Mouse (Mus musculus): ENCODE measurements around the gene Rnf187.

Gene Rnf187

DNA sequence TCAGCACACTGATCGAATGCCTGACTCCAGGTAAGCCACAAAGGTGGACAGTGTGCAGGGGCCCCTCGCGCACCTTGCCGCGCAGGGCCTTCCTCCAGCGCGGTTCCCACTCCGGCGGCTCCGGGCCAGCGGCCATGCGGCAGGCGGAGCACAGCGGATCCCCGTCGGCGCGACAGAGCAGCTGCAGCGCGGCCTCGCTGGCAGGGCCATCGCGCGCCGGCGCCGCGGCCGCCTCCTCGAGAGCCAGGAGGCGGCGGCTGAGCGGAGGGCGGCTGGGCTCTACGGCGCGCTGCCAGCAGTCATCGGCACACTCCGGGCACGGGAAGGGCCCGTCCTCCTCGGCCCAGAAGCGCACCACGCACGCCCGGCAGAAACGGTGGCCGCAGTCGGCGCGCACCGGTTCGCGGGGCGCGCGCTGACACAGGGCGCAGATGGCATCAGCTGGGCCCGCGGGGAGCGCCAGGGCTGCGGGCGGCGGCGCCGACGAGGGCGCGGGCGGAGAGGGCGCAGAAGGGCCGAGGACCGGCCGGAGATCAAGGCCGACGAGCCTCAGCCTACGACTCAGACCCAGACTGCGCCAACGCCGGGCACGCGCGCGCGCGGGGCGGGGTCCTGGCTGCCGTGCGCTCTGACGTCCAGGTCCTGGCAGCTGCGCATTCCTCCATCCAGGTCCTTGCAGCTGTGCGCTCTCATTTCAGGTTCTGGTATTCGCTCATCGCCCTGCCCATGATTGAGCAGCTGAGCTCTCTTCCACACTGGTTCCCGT lies at the start of gene Rnf187:
Rnf187 (minus strand) TSS at position 595 of the 766 bp plus-strand sequence.
- DNase-seq (ENCODE audit: low spot score), result peak; percentile 93

DNA sequence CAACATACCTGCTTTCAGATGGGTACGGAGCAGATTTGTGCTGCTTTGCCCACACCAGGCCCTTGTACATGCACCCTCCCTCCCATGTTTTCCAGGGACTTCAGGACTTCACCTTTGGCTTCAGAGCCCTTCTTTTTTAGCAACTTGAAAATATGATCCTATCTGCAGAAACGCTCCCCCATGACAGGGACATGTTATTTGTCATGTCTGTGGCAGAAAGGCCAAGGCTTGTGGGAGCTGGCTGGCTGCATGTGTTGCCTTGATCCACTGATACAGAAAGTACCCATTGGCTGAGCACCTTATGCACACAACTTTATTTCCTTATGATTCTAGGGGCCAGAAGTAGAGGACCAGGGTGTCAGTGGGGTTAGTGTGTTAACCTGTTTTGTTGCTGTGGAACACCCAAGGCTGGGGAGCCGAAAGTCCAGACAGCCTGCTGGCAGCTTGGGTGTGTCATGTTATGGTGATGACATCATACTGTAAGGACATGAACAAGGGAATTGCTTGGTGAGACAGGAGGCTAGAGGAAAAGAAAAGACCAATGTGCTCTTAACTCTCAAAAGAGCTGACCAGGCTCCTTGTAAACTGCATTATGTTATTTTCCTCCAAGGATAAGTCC lies 46.7 kb upstream of the Rnf187 start:
- DNase-seq (ENCODE audit: low spot score), result no peak

DNA sequence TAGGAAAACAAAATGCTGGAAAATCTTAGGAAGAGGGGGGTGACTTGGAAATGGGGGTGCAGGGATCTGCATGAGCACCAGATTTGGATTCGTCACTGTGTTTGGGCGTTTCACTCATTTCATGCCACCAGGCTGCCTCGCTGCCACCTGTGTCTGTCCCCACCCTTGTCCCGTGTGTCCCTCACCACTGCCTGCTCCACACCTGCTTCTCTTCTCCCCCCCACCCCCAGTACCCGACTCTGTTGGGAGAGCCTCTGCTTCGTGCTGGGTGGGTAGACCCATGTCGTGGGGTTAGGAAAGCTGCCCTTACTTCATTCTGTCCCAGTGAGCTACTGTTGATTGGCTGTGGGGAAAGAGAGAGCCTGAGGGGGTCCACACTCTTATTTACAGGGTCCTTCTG lies 45.9 kb upstream of the Rnf187 start:
- no peak for DNase-seq (ENCODE audit: low spot score)

DNA sequence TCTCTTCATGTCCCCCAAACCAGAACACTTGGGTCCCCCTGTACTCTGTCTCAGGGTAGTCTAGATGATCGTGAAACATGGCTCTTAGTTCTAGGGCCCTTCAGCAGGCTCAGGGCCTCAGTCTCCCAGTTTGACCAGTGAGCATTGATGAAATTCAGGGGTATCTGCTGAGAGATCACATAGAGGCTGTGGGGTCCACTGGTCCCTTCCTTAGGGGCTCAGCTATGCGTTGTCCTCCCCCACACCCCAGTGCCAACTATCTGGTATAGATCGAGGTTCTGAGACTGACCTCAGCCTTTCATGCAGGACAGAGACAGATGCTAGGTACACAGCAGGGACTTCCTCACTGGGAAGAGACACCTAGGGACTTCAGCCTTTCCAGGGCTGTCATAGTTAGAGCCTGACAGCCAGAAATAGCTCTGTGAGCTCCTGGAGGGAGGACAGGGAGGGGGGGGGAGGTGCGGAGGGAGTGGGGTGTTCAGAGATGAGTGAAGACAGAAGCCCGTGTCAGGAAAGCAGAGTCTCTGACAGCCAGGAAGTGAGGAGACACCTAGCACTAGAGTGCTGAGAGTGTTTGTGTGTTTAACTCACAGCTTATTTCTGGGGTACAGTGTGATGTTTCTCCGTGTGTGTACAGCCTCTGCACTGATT lies 45.1 kb upstream of the Rnf187 start:
- no peak for DNase-seq (ENCODE audit: low spot score)

DNA sequence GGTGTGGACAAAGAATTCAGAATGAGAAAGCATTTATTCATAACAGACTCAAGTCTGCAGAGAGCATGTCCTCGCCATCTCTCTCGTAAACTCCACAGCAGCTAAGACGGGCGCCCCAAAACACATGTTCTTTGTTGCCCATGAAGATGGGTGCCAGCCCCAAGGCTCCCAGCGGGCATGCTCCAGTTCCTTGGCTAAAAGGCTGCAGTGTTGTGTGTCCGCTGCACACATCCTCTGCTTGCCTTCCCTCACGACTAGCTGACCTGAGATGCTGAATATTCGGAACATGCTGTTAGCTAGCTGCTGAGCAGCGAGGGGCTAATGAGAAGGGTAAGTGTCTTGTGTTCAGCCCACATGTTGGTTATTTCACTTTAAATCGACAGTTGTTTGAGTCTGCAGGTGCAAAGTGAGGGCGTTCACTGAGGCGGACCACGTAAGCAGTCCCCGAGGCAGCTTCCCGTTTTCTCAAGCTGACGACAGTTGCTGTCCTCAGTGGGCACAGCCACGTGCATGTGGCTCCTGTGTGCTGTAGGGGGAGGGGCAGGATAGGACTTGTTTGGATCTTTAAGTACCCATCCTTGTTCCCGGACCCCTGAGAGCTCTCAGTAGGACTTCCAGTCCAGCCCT lies 43.9 kb upstream of the Rnf187 start:
- DNase-seq (ENCODE audit: low spot score), result no peak

DNA sequence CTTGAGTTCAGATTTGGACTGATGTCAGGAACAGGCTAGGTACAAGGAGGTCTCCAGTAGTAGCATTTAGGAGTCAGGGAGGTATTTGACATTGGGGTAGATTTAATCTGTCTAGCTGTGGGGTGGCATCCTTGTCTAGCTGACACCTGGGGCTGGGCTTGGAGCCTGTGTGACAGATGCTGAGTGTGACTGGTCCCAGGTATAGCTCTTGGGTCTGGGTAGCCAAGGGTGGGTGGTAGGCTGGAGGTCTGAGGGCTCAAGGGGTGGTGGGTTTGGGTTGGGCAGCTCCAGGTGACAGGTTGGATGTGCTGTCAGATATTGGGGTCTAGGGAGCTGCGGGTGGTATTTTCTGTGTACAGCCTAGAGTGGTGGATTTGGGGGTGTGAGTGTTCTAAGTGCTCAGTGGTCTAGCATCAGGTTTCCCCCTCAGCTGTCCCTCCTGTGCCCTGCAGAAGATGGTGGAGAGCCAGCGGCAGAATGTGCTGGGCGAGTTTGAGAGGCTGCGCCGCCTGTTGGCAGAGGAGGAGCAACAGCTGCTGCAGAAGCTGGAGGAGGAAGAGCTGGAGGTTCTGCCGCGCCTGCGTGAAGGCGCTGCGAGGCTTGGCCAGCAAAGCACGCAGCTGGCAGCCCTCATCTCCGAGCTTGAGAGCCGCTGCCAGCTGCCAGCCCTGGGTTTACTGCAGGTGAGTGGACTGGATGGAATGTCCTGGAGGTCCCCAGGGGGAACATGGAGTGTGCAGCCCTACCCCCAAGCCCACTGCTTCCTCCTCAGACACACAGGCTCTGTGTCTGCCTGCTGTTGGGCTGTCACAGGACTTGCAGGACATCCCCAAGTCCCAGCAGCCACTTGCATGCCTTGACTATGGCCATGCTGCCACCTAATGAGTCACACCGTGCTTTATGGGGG lies 43.1 kb upstream of the Rnf187 start:
- peak; percentile 71 for DNase-seq (ENCODE audit: low spot score)

DNA sequence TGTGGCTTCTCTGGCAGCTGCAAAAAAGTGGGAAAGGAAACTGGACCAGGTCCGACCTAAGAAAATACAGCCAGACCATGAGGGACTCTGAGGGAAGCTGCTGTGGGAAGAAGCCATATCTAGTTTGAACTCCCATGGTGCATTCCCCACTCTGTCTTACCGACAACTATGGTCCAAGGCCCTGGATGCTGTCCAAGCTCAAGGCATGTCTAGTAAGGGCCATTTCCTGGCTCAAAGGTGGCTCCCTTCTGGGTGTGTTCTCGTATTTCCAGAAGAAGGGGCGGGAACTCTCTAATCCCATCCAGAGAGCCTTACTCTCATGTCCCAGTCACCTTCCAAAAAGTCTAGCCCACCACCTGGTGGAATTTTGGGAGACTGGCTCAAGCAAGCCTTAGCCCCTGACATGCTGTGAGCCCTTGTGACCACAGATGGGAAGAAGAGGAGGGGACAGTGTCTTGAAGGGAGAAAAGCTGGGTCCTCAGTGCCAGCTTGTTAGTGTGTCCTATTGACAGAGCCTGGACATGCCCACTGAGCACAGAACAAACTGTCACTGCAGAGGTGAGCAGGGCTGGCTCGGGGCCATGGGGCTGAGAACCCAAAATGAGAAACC lies 41.8 kb upstream of the Rnf187 start:
- no peak for DNase-seq (ENCODE audit: low spot score)

DNA sequence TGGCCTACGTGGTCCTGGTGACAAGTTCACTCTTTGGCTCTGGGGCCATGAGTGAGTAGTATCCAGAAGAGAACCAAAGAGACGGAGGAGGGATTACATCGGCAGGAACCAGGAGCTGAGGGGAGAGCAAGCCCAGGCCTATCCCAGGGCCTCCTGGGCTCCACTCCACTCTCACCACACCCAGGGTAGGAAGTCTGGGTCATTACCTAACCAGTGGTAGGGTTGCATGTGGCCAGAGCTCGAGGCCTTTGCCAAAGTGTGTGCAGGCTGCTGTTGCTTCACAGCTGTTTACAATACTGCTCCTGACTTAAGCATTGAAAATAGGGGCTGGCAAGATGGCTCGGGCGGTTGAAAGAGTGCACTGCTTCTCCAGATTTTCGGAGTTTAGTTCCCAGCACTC lies 40.9 kb upstream of the Rnf187 start:
- no peak for DNase-seq (ENCODE audit: low spot score)

DNA sequence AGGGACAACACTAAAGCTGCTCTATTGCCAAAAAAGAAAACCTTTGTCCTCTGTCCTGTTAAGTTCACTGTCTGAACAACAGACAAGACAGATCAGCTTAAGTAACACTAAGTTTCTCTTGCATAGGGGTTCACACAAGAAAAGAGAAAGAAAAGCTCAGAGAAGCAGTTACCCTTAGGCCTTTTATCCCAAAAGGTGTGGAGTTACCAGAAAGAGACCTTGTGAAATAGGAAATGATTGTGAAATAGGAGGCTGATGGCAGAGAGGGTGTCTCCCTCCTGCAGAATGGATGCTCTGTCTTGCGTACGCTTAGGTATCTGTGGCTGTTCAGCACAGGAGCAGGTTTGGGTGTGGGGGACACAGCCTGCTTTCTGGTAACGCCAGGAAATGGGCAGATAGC lies 40.5 kb upstream of the Rnf187 start:
- DNase-seq (ENCODE audit: low spot score), result no peak

DNA sequence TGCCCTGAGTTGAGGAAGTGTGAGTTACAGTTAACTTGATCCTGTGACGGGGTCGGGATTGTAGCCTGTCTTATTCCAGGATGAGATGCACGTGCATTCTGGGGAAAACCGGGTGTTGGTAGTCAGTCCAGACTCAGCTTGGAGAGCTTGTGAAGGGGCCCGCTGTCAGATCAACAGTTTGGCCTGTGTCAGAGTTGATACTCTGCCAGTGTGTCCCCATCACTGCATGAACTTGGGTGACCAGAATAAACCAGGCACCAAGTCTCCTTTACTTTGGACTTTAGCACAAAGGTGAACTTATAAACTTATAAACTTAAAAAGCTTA lies 40.0 kb upstream of the Rnf187 start:
- no peak for DNase-seq (ENCODE audit: low spot score)

DNA sequence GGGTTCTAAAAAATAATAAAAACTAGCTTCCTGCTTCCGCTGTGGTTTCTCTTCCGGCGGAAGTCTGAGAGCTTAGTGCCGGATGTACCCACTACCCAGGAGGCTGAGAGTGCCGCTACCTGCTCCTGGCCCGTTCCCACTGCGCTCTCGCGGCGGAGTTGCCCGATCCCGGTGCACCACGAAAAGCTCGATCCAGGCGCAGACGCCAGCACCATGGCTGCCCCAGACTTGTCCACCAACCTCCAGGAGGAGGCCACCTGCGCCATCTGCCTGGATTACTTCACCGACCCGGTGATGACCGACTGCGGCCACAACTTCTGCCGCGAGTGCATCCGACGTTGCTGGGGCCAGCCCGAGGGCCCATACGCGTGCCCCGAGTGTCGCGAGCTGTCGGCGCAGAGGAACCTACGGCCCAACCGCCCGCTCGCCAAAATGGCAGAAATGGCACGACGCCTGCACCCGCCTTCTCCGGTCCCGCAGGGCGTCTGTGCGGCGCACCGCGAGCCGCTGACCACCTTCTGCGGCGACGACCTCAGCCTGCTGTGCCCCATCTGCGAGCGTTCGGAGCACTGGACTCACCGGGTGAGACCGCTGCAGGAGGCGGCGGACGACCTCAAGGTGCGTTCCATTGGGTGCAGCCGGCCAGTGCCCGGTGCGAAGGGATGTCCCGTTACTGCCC lies 39.5 kb upstream of the Rnf187 start, which contains the start of gene Trim11:
Trim11 (plus strand) TSS at position 67 of the 679 bp plus-strand sequence.
- DNase-seq (ENCODE audit: low spot score), result peak; percentile 68

DNA sequence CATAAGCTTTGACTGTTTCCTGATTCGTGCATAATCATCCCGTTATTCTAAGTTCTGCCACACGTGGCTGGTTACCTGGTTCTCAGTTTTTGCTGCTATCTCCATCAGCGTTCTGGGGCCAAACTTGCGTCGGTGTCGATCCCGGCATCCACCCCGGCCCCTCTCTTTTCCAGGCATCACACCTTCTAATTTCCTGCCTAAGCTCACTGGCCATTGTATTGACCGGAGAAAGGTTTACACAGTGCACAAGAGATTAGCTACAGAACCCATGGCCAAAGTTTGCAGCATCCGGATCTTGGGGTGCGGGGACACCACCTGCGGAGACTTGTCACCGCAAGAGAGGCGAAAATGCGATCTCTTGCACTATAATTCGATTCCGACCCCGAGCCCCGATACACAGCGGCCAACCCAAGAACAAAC lies 38.9 kb upstream of the Rnf187 start:
- no peak for DNase-seq (ENCODE audit: low spot score)

DNA sequence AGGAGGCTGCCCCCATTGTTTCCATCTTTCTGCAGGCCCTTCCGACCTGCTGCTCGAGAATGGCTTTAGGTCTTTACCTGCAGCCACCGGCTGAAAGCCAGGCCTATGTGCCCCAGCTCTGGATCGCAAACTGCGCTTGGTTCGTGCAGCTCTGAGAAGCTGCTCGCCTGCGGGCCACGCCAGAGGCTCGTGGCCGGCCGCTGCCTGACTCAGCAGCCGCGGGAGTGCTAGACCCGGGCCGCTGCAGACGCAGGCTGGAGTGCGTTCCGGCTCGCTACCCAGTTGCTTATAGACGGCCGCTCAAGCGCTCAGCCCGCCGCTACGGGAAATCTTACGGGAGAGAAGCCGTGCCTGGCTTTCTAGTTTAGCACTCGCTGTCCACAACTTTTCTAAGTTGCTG lies 38.4 kb upstream of the Rnf187 start:
- no peak for DNase-seq (ENCODE audit: low spot score)

DNA sequence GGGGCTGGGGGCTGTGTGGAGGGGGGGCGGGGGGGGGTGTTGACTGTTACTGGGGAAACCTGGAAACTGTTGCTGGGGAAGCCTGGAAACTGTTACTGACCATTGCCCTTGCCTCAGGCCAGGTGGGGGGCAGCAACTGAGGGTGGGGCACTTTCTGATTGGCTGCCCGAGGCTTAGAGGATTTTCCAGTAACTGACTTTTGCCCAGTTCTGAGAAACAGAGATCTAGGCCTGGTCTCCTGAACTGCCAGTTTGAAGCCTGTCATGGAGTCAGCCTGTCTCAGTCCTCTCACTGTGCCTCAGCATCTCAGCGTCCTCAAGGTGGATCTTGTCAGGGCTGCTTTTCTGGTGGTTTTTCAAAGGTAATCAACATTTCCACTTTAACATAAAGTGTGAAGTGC lies 35.7 kb upstream of the Rnf187 start:
- no peak for DNase-seq (ENCODE audit: low spot score)

DNA sequence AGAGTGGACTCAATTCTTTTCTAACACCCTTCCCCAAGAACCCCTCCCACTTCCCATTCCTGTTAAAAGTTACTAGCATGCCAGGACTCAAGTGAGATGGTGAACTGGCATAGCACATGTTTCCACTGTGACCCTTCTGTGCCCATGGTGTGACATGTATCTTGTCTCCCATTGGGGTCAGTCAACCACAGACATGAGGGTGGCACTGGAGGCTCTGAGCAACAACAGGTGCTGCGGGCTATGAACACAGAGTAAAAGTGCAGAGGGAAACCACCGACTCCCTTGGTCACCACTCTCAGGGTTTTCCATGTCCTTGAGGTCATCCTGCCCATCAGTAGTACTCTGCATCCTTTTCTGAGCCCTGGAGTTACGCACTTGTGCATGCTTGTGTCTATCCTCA lies 33.1 kb upstream of the Rnf187 start:
- DNase-seq (ENCODE audit: low spot score), result no peak

DNA sequence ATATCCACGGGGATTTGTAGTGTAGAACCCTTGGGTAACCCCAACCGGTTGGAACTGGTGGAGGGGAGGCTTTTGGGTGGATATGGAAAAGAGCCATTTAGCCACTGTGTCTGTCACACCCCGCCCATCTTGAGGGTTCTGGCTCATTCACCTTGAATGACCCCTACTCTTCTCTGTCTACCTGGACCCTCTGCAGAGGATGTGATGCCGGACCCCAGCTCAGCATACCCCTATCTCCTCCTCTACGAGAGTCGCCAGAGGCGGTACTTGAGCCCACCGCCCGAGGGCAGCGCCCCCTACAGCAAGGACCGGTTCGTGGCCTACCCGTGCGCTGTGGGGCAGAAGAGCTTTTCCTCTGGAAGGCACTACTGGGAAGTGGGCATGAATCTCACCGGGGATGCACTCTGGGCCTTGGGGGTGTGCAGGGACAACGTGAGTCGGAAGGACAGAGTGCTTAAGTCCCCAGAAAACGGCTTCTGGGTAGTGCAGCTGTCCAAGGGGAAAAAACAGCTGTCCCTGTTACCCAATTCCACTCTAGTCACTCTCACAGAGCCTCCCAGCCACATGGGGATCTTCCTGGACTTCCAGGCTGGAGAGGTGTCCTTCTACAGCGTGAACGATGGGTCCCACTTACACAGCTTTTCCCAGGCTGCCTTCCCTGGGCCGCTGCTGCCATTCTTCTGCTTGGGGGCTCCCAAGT lies 32.3 kb upstream of the Rnf187 start:
- DNase-seq (ENCODE audit: low spot score), result no peak

DNA sequence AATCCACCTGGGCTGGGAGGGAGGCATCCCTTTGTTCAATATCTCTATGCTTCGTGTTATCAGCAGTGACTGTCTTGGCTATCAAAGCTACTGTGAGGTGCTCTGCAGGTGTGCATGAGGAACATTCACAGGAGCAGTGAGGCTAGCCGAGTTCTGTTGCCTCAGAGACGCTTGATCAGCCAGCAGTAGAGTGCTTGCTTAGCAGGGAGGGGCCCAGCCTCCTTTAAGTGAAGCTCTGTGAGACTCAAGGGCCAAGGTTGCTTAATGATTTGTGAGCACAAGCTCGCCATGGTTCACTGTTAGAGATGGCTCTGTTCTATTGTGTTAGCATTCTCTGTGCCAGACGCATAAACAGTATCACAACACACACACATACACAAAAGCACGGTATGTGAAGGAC lies 30.9 kb upstream of the Rnf187 start:
- no peak for DNase-seq (ENCODE audit: low spot score)

DNA sequence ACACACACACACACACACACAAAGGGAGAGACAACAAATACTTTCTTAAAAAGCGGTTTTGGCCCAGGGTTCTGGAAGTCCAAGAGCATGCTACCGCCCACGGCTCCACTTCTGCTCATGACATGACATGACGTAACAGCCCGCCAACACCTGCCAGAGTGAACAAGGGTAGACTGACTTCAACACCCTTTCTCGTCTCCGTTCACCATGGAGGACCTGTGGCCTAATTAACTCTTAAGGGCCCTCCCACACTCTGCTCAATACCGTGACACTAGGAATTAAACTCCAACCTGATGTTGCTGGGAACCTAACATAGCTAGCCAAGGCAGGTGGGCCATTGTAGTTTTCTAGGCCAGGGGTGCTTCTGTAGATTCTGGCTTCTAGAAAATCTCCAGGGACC lies 30.3 kb upstream of the Rnf187 start:
- DNase-seq (ENCODE audit: low spot score), result no peak

DNA sequence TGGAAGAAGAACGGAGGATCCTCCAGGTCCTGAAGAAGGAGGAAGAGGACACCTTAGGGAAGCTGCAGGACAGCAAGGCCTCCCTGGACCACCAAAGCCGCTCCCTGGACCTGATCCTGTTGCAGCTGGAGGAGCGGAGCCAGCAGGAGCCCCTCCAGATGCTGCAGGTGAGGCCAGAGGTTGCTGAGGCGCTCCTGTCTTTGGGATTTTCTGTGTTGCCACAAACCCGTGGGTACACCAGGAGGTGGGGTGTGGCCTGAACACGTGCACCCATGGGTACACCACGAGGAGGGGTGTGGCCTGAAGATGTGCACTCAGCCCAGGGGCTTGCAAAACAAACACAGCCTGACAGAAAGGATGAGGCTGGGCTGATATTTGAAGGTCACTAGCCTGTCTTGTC lies 29.8 kb upstream of the Rnf187 start:
- no peak for DNase-seq (ENCODE audit: low spot score)

DNA sequence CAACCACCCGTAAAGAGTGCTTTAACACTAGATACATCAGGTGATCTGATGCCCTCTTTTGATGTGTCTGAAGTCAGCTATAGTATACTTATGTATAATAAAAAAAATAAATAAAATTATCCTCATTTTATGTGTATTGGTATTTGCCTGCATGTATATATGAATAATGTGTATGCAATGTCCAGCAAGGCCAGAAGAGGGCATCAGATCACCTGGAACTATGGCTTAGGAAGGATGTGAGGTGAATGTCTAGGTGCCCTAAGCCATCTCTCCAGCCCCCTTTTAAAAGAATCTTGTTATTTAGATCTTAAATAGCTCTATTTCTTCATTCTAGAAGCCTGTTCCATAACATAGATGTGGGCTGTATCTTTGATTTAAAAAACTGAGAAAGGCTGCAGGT lies 28.6 kb upstream of the Rnf187 start:
- peak; percentile 48 for DNase-seq (ENCODE audit: low spot score)

All from testis, postnatal 10 days (tissue).